Mouse (Mus musculus): ENCODE data around the gene Cul4a.

The Cul4a gene

GRCm38 (mm10) chr8:13139641-13140182 lies 34.3 kb downstream of the Cul4a start:
- no peak for DNase-seq (ENCODE audit: low read depth, low spot score)

GRCm38 (mm10) chr8:13141681-13142080 lies 36.3 kb downstream of the Cul4a start:
- no peak for DNase-seq (ENCODE audit: low read depth, low spot score)

- no peak for DNase-seq (ENCODE audit: low read depth, low spot score)
Observed at GRCm38 (mm10) chr8:13148476-13148875, 43.1 kb downstream of the Cul4a start.

- no peak for DNase-seq (ENCODE audit: low read depth, low spot score)
Observed at GRCm38 (mm10) chr8:13149287-13149686, 43.9 kb downstream of the Cul4a start.

- no peak for DNase-seq (ENCODE audit: low read depth, low spot score)
Observed at GRCm38 (mm10) chr8:13149866-13150265, 44.4 kb downstream of the Cul4a start.

GRCm38 (mm10) chr8:13150929-13151328 lies 45.5 kb downstream of the Cul4a start:
- no peak for DNase-seq (ENCODE audit: low read depth, low spot score)

- DNase-seq (ENCODE audit: low read depth, low spot score) = no peak
Observed at GRCm38 (mm10) chr8:13154099-13154498, 48.7 kb downstream of the Cul4a start.

GRCm38 (mm10) chr8:13155358-13155757 lies 49.9 kb downstream of the Cul4a start:
- no peak for DNase-seq (ENCODE audit: low read depth, low spot score)

GRCm38 (mm10) chr8:13156327-13157097 lies 51.1 kb downstream of the Cul4a start:
- DNase-seq (ENCODE audit: low read depth, low spot score) = no peak

GRCm38 (mm10) chr8:13158718-13159376 lies 53.4 kb downstream of the Cul4a start, which contains the start of gene Lamp1:
Lamp1 (plus strand) TSS chr8:13159161.
- peak; percentile 100 for DNase-seq (ENCODE audit: low read depth, low spot score)

GRCm38 (mm10) chr8:13159377-13159881 lies 54.0 kb downstream of the Cul4a start:
- peak; percentile 14 for DNase-seq (ENCODE audit: low read depth, low spot score)

- no peak for DNase-seq (ENCODE audit: low read depth, low spot score)
Observed at GRCm38 (mm10) chr8:13160691-13161090, 55.3 kb downstream of the Cul4a start.

GRCm38 (mm10) chr8:13162098-13162497 lies 56.7 kb downstream of the Cul4a start:
- DNase-seq (ENCODE audit: low read depth, low spot score) = no peak

- DNase-seq (ENCODE audit: low read depth, low spot score) = no peak
Observed at GRCm38 (mm10) chr8:13163563-13163962, 58.1 kb downstream of the Cul4a start.

- no peak for DNase-seq (ENCODE audit: low read depth, low spot score)
Observed at GRCm38 (mm10) chr8:13164361-13164760, 58.9 kb downstream of the Cul4a start.

- no peak for DNase-seq (ENCODE audit: low read depth, low spot score)
Observed at GRCm38 (mm10) chr8:13170510-13170909, 65.1 kb downstream of the Cul4a start.

GRCm38 (mm10) chr8:13174305-13174704 lies 68.9 kb downstream of the Cul4a start:
- no peak for DNase-seq (ENCODE audit: low read depth, low spot score)

- no peak for DNase-seq (ENCODE audit: low read depth, low spot score)
Observed at GRCm38 (mm10) chr8:13174811-13175210, 69.4 kb downstream of the Cul4a start.

- DNase-seq (ENCODE audit: low read depth, low spot score) = no peak
Observed at GRCm38 (mm10) chr8:13175650-13176049, 70.2 kb downstream of the Cul4a start.

GRCm38 (mm10) chr8:13177173-13177852 lies 71.9 kb downstream of the Cul4a start:
- no peak for DNase-seq (ENCODE audit: low read depth, low spot score)

- no peak for DNase-seq (ENCODE audit: low read depth, low spot score)
Observed at GRCm38 (mm10) chr8:13178137-13178536, 72.7 kb downstream of the Cul4a start.

GRCm38 (mm10) chr8:13179482-13179881 lies 74.1 kb downstream of the Cul4a start:
- no peak for DNase-seq (ENCODE audit: low read depth, low spot score)

Measured in mesoderm, embryonic 11.5 days (tissue).